ENCODE assay signal across 17 mouse cellular contexts in genomic region chr4:138037896-138038295, GRCm38 (mm10).
"Had no signal": no experiment of that assay in that cellular context is flagged by ENCODE, and none has a peak within 500 bp of the region (broad histone marks: within the 10 kb centered on the region; RNA-seq: fewer than 3 reads in every experiment).

No protein-coding gene starts in this region.

- ATAC-seq: midbrain, embryonic 16.5 days had no signal

- H3K27me3 ChIP-seq: intestine, embryonic 15.5 days; liver, embryonic 15.5 days; midbrain, embryonic 12.5 days; neural tube, embryonic 13.5 days had no signal

- H3K4me2 ChIP-seq: intestine, embryonic 15.5 days; liver, embryonic 11.5 days; liver, embryonic 15.5 days; lung, embryonic 14.5 days; midbrain, embryonic 12.5 days; neural tube, embryonic 13.5 days had no signal

- H3K27ac ChIP-seq: intestine, embryonic 15.5 days; liver, embryonic 15.5 days; midbrain, embryonic 12.5 days had no signal

- H3K9me3 ChIP-seq: intestine, embryonic 15.5 days; liver, embryonic 15.5 days; midbrain, embryonic 12.5 days; neural tube, embryonic 13.5 days had no signal

- H3K4me3 ChIP-seq: intestine, embryonic 15.5 days; left cerebral cortex, adult 2 months; liver, embryonic 15.5 days; midbrain, embryonic 12.5 days; myocyte; neural tube, embryonic 13.5 days had no signal

- DNase-seq: kidney, adult 11 months; layer of hippocampus, postnatal 36 days; lung, postnatal 4 days; right cerebral cortex, postnatal 25 days; spleen, adult 18-20 months; thymus, adult 2 months; thymus, postnatal 14 days; thymus, postnatal 4 days had no signal

- H3K36me3 ChIP-seq: intestine, embryonic 15.5 days had no signal

- H3K9ac ChIP-seq: intestine, embryonic 15.5 days; liver, embryonic 15.5 days; lung, embryonic 14.5 days; midbrain, embryonic 12.5 days had no signal
